Mouse (Mus musculus) ES-E14 (cell line): ENCODE measurements at regions not wholly inside any gene's neighbourhood (a gene's known extent, or its start where the extent isn't known, plus 50 kb on each side); places are given as distances from the start of the nearest gene placed in this dataset.

ENCODE experiments used
- CHD2 ChIP-seq: IDR thresholded peaks from 2 replicates; pipeline ENCODE4 v1.6.1; 2014; ENCODE audit warnings: mild to moderate bottlenecking, low read depth, low read length, inconsistent platforms
- HCFC1 ChIP-seq: IDR thresholded peaks from 2 replicates; pipeline ENCODE4 v1.6.1; 2012; ENCODE audit warnings: low read length, inconsistent platforms, borderline replicate concordance; ENCODE audit not compliant: insufficient read depth
- MAFK ChIP-seq: IDR thresholded peaks from 2 replicates; pipeline ENCODE4 v1.6.1; 2014; ENCODE audit warnings: mild to moderate bottlenecking, low read depth, low read length, inconsistent platforms; ENCODE audit not compliant: insufficient read depth
- ZC3H11A ChIP-seq: IDR thresholded peaks from 2 replicates; pipeline ENCODE4 v1.6.1; 2012; ENCODE audit warnings: low read depth, mild to moderate bottlenecking, inconsistent platforms, low read length, borderline replicate concordance
- ZNF384 ChIP-seq: IDR thresholded peaks from 2 replicates; pipeline ENCODE4 v1.6.1; 2012; ENCODE audit warnings: low read depth, low read length, inconsistent platforms

- no peak for TF ChIP-seq ZC3H11A
- no peak for TF ChIP-seq ZNF384
- no peak for TF ChIP-seq HCFC1
- TF ChIP-seq MAFK: no peak
- no peak for TF ChIP-seq CHD2
Measured at GRCm38 (mm10) chr1:193450201-193450600, 80.1 kb upstream of the Camk1g start.
